Mouse (Mus musculus) heart, adult 2 months (tissue): ENCODE measurements at regions not wholly inside any gene's neighbourhood (a gene's known extent, or its start where the extent isn't known, plus 50 kb on each side); places are given as distances from the start of the nearest gene placed in this dataset.

Experiments used
- DNase-seq, 2 experiments: peaks; one replicate each; pipeline ENCODE4 v3.0.0; 2021
- H3K27ac ChIP-seq: fragments of 200-600 bp; 2 replicates; pipeline ENCODE4 v1.8.1; 2022
- H3K27me3 ChIP-seq: fragments of 200-500 bp; 2 replicates; pipeline ENCODE4 v1.6.1; 2012; ENCODE audit warnings: mild to moderate bottlenecking, low read length, inconsistent platforms, mixed read lengths; ENCODE audit not compliant: control insufficient read depth, insufficient read depth
- H3K36me3 ChIP-seq: fragments of 200-500 bp; 2 replicates; pipeline ENCODE4 v1.6.1; 2012; ENCODE audit warnings: low read length, inconsistent platforms; ENCODE audit not compliant: control insufficient read depth, insufficient read depth
- H3K4me1 ChIP-seq: fragments of 200-500 bp; 2 replicates; pipeline ENCODE4 v1.6.1; 2011; ENCODE audit warnings: low read length; ENCODE audit not compliant: control insufficient read depth, insufficient read depth
- H3K4me3 ChIP-seq: fragments of 200-600 bp; 2 replicates; pipeline ENCODE4 v1.8.1; 2022
- H3K79me2 ChIP-seq: fragments of 200-500 bp; replicated peaks from 2 replicates; pipeline ENCODE4 v1.6.1; 2012; ENCODE audit warnings: mild to moderate bottlenecking, inconsistent platforms, low read length, moderate library complexity, mixed read lengths; ENCODE audit not compliant: control insufficient read depth, insufficient read depth
- H3K9ac ChIP-seq: fragments of 200-500 bp; 2 replicates; pipeline ENCODE4 v1.6.1; 2012; ENCODE audit warnings: low read depth, mild to moderate bottlenecking, control low read depth, inconsistent platforms, low read length, mixed read lengths
- CTCF ChIP-seq: fragments of 200-600 bp; IDR thresholded peaks from 2 replicates; pipeline ENCODE4 v1.8.1; 2022; ENCODE audit warnings: antibody characterized with exemption, mild to moderate bottlenecking, moderate library complexity
- EP300 ChIP-seq: fragments of 200-500 bp; IDR thresholded peaks from 2 replicates; pipeline ENCODE4 v1.6.1; 2011; ENCODE audit warnings: low read depth, low read length, control low read depth; ENCODE audit not compliant: insufficient read depth
- POLR2A ChIP-seq: fragments of 200-500 bp; IDR thresholded peaks from 2 replicates; pipeline ENCODE4 v1.6.1; 2011; ENCODE audit warnings: mild to moderate bottlenecking, low read depth, low read length, control low read depth; ENCODE audit not compliant: insufficient read depth
- WGBS: fragments of 180-500 bp; shearing (Covaris S2); methylation state at CpG from one replicate; pipeline ENCODE4 v1.1.7; 2018; 5-methylcytosine and 5-hydroxymethylcytosine counted together
- intact Hi-C: fragments of 180-260 bp; cut with DNase I; formaldehyde crosslinking; loops from one replicate; pipeline ENCODE4 v1.15.1; 2025

DNA sequence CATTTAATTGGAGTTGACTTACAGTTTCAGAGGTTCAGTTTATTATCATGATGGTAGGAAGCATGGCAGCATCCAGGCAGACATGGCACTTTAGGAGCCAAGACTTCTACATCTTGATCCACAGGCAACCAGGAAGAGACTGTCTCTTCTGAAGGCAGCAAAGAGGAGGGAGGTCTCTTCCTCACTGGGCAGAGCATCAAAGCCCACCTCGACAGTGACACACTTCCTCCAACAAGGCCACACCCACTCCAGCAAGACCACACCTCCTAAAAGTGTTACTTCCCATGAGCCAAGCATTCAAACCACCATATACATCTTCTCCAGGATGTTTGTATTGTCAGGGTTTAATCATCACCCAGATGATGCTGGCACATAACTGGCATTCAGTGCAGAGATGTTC, 141.5 kb downstream of the Zfp706 start:
- Histone ChIP-seq H3K36me3 (no peaks in the 10 kb centered on the region), H3K79me2 (no peaks in the 10 kb centered on the region), H3K9ac (no peak overlapping the region), H3K4me1 (peaks cover 1% of the 10 kb centered on the region; the same call in 1 of the 2 replicates), H3K27ac (no peak overlapping the region), H3K4me3 (no peak overlapping the region), H3K27me3 (no peaks in the 10 kb centered on the region)
- intact Hi-C loops: no loop called here
- DNase-seq: no peak
- WGBS: 56% methylated on average over 1 of the region's 1 CpGs
- TF ChIP-seq POLR2A (no peak), EP300 (no peak)

DNA sequence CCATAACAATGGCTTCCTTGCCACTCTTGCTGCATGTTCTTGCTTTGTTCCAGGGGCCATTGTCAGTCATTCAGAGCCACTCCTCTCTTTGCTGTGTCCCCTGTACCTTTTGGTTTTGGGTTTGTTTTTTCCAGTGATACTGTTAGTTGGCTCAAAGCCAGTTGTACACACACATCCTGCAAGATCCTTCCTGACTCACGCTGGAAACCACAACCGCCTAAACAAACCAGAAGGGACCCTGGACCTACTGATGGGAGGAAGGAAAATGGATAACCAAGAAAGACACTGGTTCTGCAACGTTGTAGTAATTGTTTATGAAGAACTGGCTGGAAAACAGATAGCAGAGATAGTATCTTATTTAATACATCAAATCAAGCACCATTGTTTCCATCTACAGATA, 142.2 kb downstream of the Zfp706 start:
- 30% methylated on average over 3 of the region's 3 CpGs for WGBS
- TF ChIP-seq CTCF: no peak
- TF ChIP-seq EP300: no peak
- no peak for TF ChIP-seq POLR2A
- Histone ChIP-seq H3K27ac (no peak overlapping the region), H3K27me3 (no peaks in the 10 kb centered on the region), H3K36me3 (no peaks in the 10 kb centered on the region), H3K9ac (no peak overlapping the region), H3K79me2 (no peaks in the 10 kb centered on the region), H3K4me3 (no peak overlapping the region), H3K4me1 (peaks cover 1% of the 10 kb centered on the region; the same call in 1 of the 2 replicates)
- no peak for DNase-seq
- intact Hi-C loops: no loop called here

- no peaks in the 10 kb centered on the region for H3K27me3 ChIP-seq
- no peak overlapping the region for H3K9ac ChIP-seq
- peaks cover 1% of the 10 kb centered on the region; the same call in 1 of the 2 replicates for H3K4me1 ChIP-seq
- no peak for TF ChIP-seq CTCF
- TF ChIP-seq EP300: no peak
- no peak for TF ChIP-seq POLR2A
- WGBS: 61% methylated on average over 2 of the region's 2 CpGs
- no peak overlapping the region for H3K27ac ChIP-seq
- no peaks in the 10 kb centered on the region for H3K79me2 ChIP-seq
- H3K4me3 ChIP-seq: no peak overlapping the region
- DNase-seq: no peak
- H3K36me3 ChIP-seq: no peaks in the 10 kb centered on the region
- intact Hi-C loops: no loop called here
These were observed 143.5 kb downstream of the Zfp706 start for GRCm38 (mm10) chr15:36864046-36864445.

GRCm38 (mm10) chr15:36858711-36859110, 148.9 kb downstream of the Zfp706 start:
- WGBS: 90% methylated on average over 4 of the region's 4 CpGs
- intact Hi-C loops: no loop called here

DNA sequence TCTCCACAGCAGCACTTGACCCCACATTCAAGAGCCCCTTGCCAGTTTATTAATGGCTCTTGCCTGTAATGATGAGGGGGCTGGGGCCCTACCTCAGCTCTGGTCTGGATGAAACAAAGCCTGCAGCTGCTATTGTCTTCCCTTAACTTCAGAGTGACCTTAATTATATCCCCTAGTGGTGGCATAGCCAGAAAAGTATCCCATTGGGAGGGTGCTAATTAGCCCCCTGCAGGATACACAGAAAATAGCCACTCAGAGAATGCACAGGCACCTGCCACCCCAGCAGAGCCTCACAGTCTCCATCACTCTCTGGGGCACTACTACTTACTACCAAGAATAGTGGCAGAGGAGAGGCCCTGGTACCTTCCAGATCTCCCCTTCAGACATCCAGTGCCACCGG, 150.0 kb downstream of the Zfp706 start:
- Histone ChIP-seq H3K36me3 (0 out of 2 replicates have a peak, but pooled peaks cover 2% of the 10 kb centered on the region), H3K4me3 (no peak overlapping the region), H3K4me1 (peaks cover 14% of the 10 kb centered on the region), H3K79me2 (no peaks in the 10 kb centered on the region), H3K27ac (no peak overlapping the region), H3K9ac (no peak overlapping the region), H3K27me3 (no peaks in the 10 kb centered on the region)
- peak; percentile 34 for TF ChIP-seq CTCF
- TF ChIP-seq EP300: no peak
- 83% methylated on average over 1 of the region's 1 CpGs for WGBS
- DNase-seq: no peak
- intact Hi-C loops: no loop called here

More at GRCm38 (mm10) chr15:36858711-36859110, 148.9 kb downstream of the Zfp706 start:
- Histone ChIP-seq H3K27ac (no peak overlapping the region), H3K27me3 (no peaks in the 10 kb centered on the region), H3K4me1 (peaks cover 14% of the 10 kb centered on the region), H3K79me2 (no peaks in the 10 kb centered on the region), H3K36me3 (0 out of 2 replicates have a peak, but pooled peaks cover 2% of the 10 kb centered on the region), H3K9ac (no peak overlapping the region), H3K4me3 (no peak overlapping the region)
- DNase-seq: no peak
- TF ChIP-seq EP300: no peak
- TF ChIP-seq CTCF: no peak
- no peak for TF ChIP-seq POLR2A

DNA sequence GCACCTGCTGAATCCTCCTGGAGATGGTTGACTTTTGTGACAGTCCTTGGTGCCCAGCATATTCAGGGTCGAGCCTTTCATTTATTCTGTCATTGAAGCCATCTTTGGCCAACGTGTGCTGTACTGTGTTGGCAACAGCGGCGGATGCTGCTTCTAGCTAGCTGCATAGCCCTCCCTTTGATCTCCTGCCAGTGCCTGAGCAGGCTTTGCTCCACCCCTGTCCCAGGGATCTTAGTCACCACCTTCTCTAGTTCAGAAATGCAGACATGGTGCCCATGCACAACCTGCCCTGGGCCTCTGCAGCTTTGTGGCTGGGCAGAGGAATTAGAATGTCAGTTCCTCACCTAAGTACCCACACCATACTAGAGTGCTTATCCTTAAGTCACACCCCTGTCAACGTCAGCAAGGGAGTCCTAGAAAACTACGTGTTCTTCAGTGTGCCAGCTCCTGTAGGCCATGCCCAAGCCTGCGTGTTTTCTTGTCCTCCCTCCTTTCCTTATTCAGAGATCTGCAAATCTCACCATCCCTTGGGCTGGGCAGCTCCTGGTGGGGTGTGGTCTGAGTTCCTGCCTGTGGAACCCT, 151.9 kb downstream of the Zfp706 start:
- intact Hi-C loops: loop anchor here (2.0 kb wide), 1 partner anchor 61 kb away; no protein-coding TSS in a partner anchor
- Histone ChIP-seq H3K79me2 (no peaks in the 10 kb centered on the region), H3K4me1 (peaks cover 14% of the 10 kb centered on the region), H3K4me3 (no peak overlapping the region), H3K27ac (peak overlapping the region; percentile 84), H3K36me3 (0 out of 2 replicates have a peak, but pooled peaks cover 2% of the 10 kb centered on the region), H3K9ac (no peak overlapping the region), H3K27me3 (no peaks in the 10 kb centered on the region)
- 42% methylated on average over 7 of the region's 7 CpGs for WGBS
- TF ChIP-seq EP300 (peak; percentile 71; the same call in 1 of the 2 replicates), POLR2A (no peak; the same call in 1 of the 2 replicates)
- peak; percentile 49 to 72 for DNase-seq
